Mouse (Mus musculus): ENCODE measurements around the gene Vav1.

GRCm38 (mm10) chr17:57246663-57247392 is 32.1 kb upstream of the Vav1 start:
- TF ChIP-seq MAX (IDR thresholded peaks at IDR 0.05; ENCODE audit: low read depth): no peak
- TF ChIP-seq CEBPB (IDR thresholded peaks at IDR 0.05; ENCODE audit: insufficient read depth, poor library complexity, severe bottlenecking): no peak
- no peak for TF ChIP-seq POLR2A (IDR thresholded peaks at IDR 0.05; ENCODE audit: insufficient read length, low read depth)
- no peak for TF ChIP-seq POLR2AphosphoS2 (IDR thresholded peaks at IDR 0.05; ENCODE audit: insufficient read length, low read depth)
